Mouse (Mus musculus): ENCODE results near the gene Olfr993.

Gene Olfr993

GRCm38 (mm10) chr2:85414777-85415176 is at the start of gene Olfr993:
Gene Olfr993, minus strand, starts transcription at chr2:85414877.
- DNase-seq (ENCODE audit: low spot score in 2 of 2): no peak

DNA sequence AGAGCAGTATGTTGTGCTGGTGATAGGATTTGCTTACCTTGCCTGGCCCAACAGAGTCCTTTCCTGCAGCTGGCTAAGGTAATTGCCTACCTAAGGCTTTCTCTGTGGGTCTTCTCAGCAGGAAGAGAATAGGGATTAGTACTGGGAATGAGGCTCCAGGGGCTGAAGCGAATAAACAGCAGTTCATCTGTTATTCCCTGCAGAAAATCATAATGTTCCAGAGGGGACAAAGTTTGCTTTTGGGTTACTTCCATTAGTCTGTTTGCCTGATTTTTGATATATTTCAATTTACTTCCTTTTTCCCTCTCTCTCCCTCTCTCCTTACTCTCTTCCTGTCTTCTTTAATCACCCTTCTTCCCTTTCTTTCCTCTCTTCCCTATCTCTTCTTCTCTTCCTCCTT is 28.9 kb upstream of the Olfr993 start, which contains the start of gene Olfr995:
Gene Olfr995 (minus strand): TSS at position 101 of the 400 bp plus-strand sequence.
- no peak for DNase-seq (ENCODE audit: low spot score in 2 of 2)

GRCm38 (mm10) chr2:85442546-85442945 is 27.9 kb upstream of the Olfr993 start:
- no peak for DNase-seq (ENCODE audit: low spot score in 2 of 2)

GRCm38 (mm10) chr2:85436351-85436750 is 21.7 kb upstream of the Olfr993 start, which contains the start of gene Olfr994:
Gene Olfr994, minus strand, starts transcription at chr2:85436451.
- DNase-seq (ENCODE audit: low spot score in 2 of 2): no peak

DNA sequence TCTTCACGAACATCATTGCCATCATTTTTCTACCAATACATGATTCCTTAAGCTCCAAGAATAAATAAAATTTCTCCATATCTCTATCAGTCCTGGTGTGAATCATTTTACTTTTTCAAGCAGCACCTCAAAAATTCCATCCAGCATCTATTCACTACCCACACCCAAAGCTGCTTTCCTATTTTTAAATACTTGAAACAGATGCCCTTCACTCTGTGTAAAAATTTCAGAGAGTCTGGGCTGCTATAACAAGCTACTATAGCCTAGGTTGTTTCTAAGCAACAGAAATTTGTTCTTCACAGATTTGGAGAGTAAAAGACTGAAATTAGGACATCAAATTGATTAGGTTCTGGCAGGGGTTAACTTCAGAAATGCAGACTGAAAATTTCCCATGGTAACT is 11.2 kb upstream of the Olfr993 start:
- DNase-seq (ENCODE audit: low spot score in 2 of 2): no peak

- DNase-seq (ENCODE audit: low spot score in 2 of 2): no peak
Observed at GRCm38 (mm10) chr2:85409369-85409768, 5.3 kb downstream of the Olfr993 start, which contains the start of gene Olfr992. Gene Olfr992, minus strand, starts transcription at chr2:85409469.

Measured in thymus, postnatal 10 days (tissue).